ENCODE assay signal across 1 mouse cellular context in the genomic region with DNA sequence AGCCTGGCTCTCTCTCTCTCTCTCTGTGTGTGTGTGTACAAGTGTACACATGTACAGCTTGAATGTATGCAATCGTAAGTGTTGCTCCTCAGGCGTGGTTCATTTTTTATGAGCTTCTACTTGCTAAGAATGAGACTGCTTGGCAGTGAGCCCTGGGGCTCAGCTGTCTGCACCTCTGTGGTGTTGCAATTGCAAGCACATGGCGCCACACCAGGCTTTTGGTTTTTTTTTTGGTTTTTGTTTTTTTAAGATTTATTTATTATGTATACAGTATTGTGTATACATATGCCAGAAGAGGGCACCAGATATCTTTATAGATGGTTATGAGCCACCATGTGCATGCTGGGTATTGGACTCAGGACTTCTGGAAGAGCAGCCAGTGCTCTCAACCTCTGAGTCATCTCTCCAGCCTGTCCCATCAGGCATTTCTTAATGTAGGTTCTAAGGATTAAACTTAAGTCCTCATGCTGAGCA.
TF ChIP-seq lines count a peak whose summit lies in the region.

No protein-coding gene starts in this region.

TF ChIP-seq in MEL, 35 proteins besides CTCF, POLR2A, EP300 and RAD21:
- no peak for TF ChIP-seq ZKSCAN1 (IDR thresholded peaks at IDR 0.05; ENCODE audit: low read depth, low read length)
- 0 out of 2 replicates have a peak, but pooled peaks have one; percentile 10 for TF ChIP-seq ETS1 (IDR thresholded peaks at IDR 0.05; ENCODE audit: low read depth, low read length)
- TF ChIP-seq USF2 (IDR thresholded peaks at IDR 0.05; ENCODE audit: borderline replicate concordance in 1 of 2, insufficient read depth in 1 of 2, low read depth in 1 of 2, low read length in 2 of 2) = no peak
- no peak for TF ChIP-seq MAFK (IDR thresholded peaks at IDR 0.05; ENCODE audit: borderline replicate concordance, low read depth, low read length)
- TF ChIP-seq GATA1 (IDR thresholded peaks at IDR 0.05; ENCODE audit: low read depth, low read length) = no peak
- TF ChIP-seq KAT2A (conservative IDR thresholded peaks at IDR 0.05; ENCODE audit: low read depth, low read length) = no peak
- no peak for TF ChIP-seq CHD2 (IDR thresholded peaks at IDR 0.05; ENCODE audit: low read length)
- TF ChIP-seq ZNF384 (IDR thresholded peaks at IDR 0.05; ENCODE audit: low read depth, low read length) = 0 out of 2 replicates have a peak, but pooled peaks have one; percentile 56
- peak; percentile 57; the same call in 1 of the 2 replicates for TF ChIP-seq MYC (IDR thresholded peaks at IDR 0.05; ENCODE audit: low read depth, low read length)
- TF ChIP-seq USF1 (IDR thresholded peaks at IDR 0.05; ENCODE audit: low read depth, low read length) = no peak
- TF ChIP-seq TCF12 (IDR thresholded peaks at IDR 0.05; ENCODE audit: low read depth, low read length) = no peak
- peak; percentile 59; the same call in 1 of the 2 replicates for TF ChIP-seq MAX (IDR thresholded peaks at IDR 0.05; ENCODE audit: low read length)
